Mouse (Mus musculus) hindbrain, embryonic 14.5 days (tissue): ENCODE measurements around the gene Arhgap31. TPM values are rescaled to one million over a fixed set of nuclear protein-coding genes. Genes with fewer than 3 reads are reported as not detected.

ENCODE experiments used
- ATAC-seq: fragments of 200-750 bp; cut with Nextera tagmentation; 2 replicates; pipeline ENCODE4 v1.8.0; 2017; ENCODE audit warnings: moderate number of reproducible peaks, mild to moderate bottlenecking, moderate TSS enrichment, moderate library complexity; ENCODE audit not compliant: low FRiP score
- DNase-seq: peaks from one replicate; pipeline ENCODE4 v3.0.0-alpha.2; 2015; ENCODE audit warnings: low spot score
- H3K27ac ChIP-seq: fragments of 300-500 bp; sonication (generic); 2 replicates; pipeline ENCODE4 v1.5.1; 2014; ENCODE audit warnings: mild to moderate bottlenecking, moderate library complexity
- H3K27me3 ChIP-seq: fragments of 300-500 bp; sonication (generic); 2 replicates; pipeline ENCODE4 v1.6.1; 2014; ENCODE audit warnings: mild to moderate bottlenecking, low read length, mixed read lengths; ENCODE audit not compliant: control insufficient read depth, insufficient read depth
- H3K36me3 ChIP-seq: fragments of 300-500 bp; sonication (generic); replicated peaks from 2 replicates; pipeline ENCODE4 v1.6.1; 2014; ENCODE audit not compliant: control insufficient read depth, insufficient read depth
- H3K4me1 ChIP-seq: fragments of 300-500 bp; sonication (generic); replicated peaks from 2 replicates; pipeline ENCODE4 v1.6.1; 2014; ENCODE audit warnings: antibody characterized with exemption, low read length, mixed read lengths; ENCODE audit not compliant: control insufficient read depth, insufficient read depth
- H3K4me2 ChIP-seq: fragments of 300-500 bp; sonication (generic); replicated peaks from 2 replicates; pipeline ENCODE4 v1.6.1; 2014; ENCODE audit warnings: mild to moderate bottlenecking, moderate library complexity
- H3K4me3 ChIP-seq: fragments of 300-500 bp; sonication (generic); replicated peaks from 2 replicates; pipeline ENCODE4 v1.5.1; 2014; ENCODE audit warnings: mild to moderate bottlenecking, low read length
- H3K9ac ChIP-seq: fragments of 300-500 bp; sonication (generic); 2 replicates; pipeline ENCODE4 v1.6.1; 2014
- H3K9me3 ChIP-seq: fragments of 300-500 bp; sonication (generic); 2 replicates; pipeline ENCODE4 v1.6.1; 2016; ENCODE audit warnings: low read length; ENCODE audit not compliant: control insufficient read depth
- WGBS: fragments of 180-500 bp; shearing (Covaris S2); extraction: QIAGEN DNeasy Blood & Tissue Kit; methylation state at CpG from one replicate; pipeline ENCODE4 v1.1.7; 2014; 5-methylcytosine and 5-hydroxymethylcytosine counted together
- polyA plus RNA-seq: library from polyadenylated mRNA; unstranded; fragments of >200 nt; fragmentation: Nextera tagmentation; extraction: Ambion mirVana; gene quantifications from 2 replicates; pipeline ENCODE4 v1.2.1, GENCODE M21; 2014

Gene Arhgap31
- polyA plus RNA-seq, 1 experiment from 2014 or later: 7.8 TPM

- 85% methylated on average over 5 of the region's 5 CpGs for WGBS
- ATAC-seq: no peak
These were observed 17.5 kb downstream of the Arhgap31 start for GRCm38 (mm10) chr16:38695557-38695956.

GRCm38 (mm10) chr16:38694906-38695540 lies 18.1 kb downstream of the Arhgap31 start:
- Histone ChIP-seq H3K4me3 (no peak overlapping the region), H3K9ac (no peak overlapping the region), H3K4me2 (no peak overlapping the region), H3K9me3 (no peaks in the 10 kb centered on the region), H3K36me3 (no peaks in the 10 kb centered on the region), H3K27ac (no peak overlapping the region), H3K27me3 (no peaks in the 10 kb centered on the region), H3K4me1 (no peaks in the 10 kb centered on the region)
- ATAC-seq (no peak), DNase-seq (no peak)
- 94% methylated on average over 6 of the region's 6 CpGs for WGBS

More at GRCm38 (mm10) chr16:38695557-38695956, 17.5 kb downstream of the Arhgap31 start:
- H3K4me1 ChIP-seq: no peaks in the 10 kb centered on the region
- H3K9me3 ChIP-seq: no peaks in the 10 kb centered on the region
- H3K27ac ChIP-seq: no peak overlapping the region
- H3K27me3 ChIP-seq: no peaks in the 10 kb centered on the region
- DNase-seq: no peak
- H3K4me2 ChIP-seq: no peak overlapping the region
- no peak overlapping the region for H3K9ac ChIP-seq
- H3K36me3 ChIP-seq: no peaks in the 10 kb centered on the region
- H3K4me3 ChIP-seq: no peak overlapping the region

GRCm38 (mm10) chr16:38690501-38690900 lies 22.6 kb downstream of the Arhgap31 start:
- DNase-seq: no peak
- ATAC-seq: no peak
- no peak overlapping the region for H3K4me3 ChIP-seq
- no peaks in the 10 kb centered on the region for H3K27me3 ChIP-seq
- no peak overlapping the region for H3K9ac ChIP-seq
- H3K27ac ChIP-seq: no peak overlapping the region
- H3K4me2 ChIP-seq: no peak overlapping the region
- H3K4me1 ChIP-seq: peaks cover 6% of the 10 kb centered on the region; the same call in 1 of the 2 replicates
- no peaks in the 10 kb centered on the region for H3K9me3 ChIP-seq
- H3K36me3 ChIP-seq: no peaks in the 10 kb centered on the region
- 83% methylated on average over 5 of the region's 5 CpGs for WGBS

- Histone ChIP-seq H3K4me2 (no peak overlapping the region), H3K9me3 (no peaks in the 10 kb centered on the region), H3K9ac (no peak overlapping the region), H3K27ac (no peak overlapping the region), H3K4me1 (peaks cover 6% of the 10 kb centered on the region; the same call in 1 of the 2 replicates), H3K4me3 (no peak overlapping the region), H3K36me3 (no peaks in the 10 kb centered on the region), H3K27me3 (no peaks in the 10 kb centered on the region)
- ATAC-seq (no peak), DNase-seq (no peak)
- 81% methylated on average over 10 of the region's 10 CpGs for WGBS
These were observed 23.3 kb downstream of the Arhgap31 start for GRCm38 (mm10) chr16:38689786-38690185.

GRCm38 (mm10) chr16:38688531-38689264 lies 24.4 kb downstream of the Arhgap31 start:
- H3K9me3 ChIP-seq: no peaks in the 10 kb centered on the region
- no peak overlapping the region for H3K4me2 ChIP-seq
- no peak for ATAC-seq
- no peak overlapping the region for H3K27ac ChIP-seq
- peaks cover 6% of the 10 kb centered on the region; the same call in 1 of the 2 replicates for H3K4me1 ChIP-seq
- no peaks in the 10 kb centered on the region for H3K36me3 ChIP-seq
- H3K9ac ChIP-seq: no peak overlapping the region
- H3K4me3 ChIP-seq: no peak overlapping the region
- 88% methylated on average over 12 of the region's 12 CpGs for WGBS
- no peak for DNase-seq
- H3K27me3 ChIP-seq: no peaks in the 10 kb centered on the region

- 68% methylated on average over 6 of the region's 6 CpGs for WGBS
- no peak for DNase-seq
- H3K27ac ChIP-seq: no peak overlapping the region
These were observed 25.4 kb downstream of the Arhgap31 start for GRCm38 (mm10) chr16:38687673-38688072.

GRCm38 (mm10) chr16:38683094-38683493 lies 30.0 kb downstream of the Arhgap31 start:
- no peak overlapping the region for H3K4me3 ChIP-seq
- 66% methylated on average over 7 of the region's 7 CpGs for WGBS
- no peak for DNase-seq
- no peak overlapping the region for H3K27ac ChIP-seq
- ATAC-seq: no peak
- H3K9me3 ChIP-seq: no peaks in the 10 kb centered on the region
- no peak overlapping the region for H3K9ac ChIP-seq
- H3K27me3 ChIP-seq: no peaks in the 10 kb centered on the region
- H3K4me2 ChIP-seq: no peak overlapping the region
- no peaks in the 10 kb centered on the region for H3K36me3 ChIP-seq
- peaks cover under 1% of the 10 kb centered on the region; the same call in 1 of the 2 replicates for H3K4me1 ChIP-seq

More at GRCm38 (mm10) chr16:38687673-38688072, 25.4 kb downstream of the Arhgap31 start:
- Histone ChIP-seq H3K36me3 (no peaks in the 10 kb centered on the region), H3K4me1 (peaks cover 6% of the 10 kb centered on the region; the same call in 1 of the 2 replicates), H3K4me3 (no peak overlapping the region), H3K4me2 (no peak overlapping the region), H3K9me3 (no peaks in the 10 kb centered on the region), H3K9ac (no peak overlapping the region), H3K27me3 (no peaks in the 10 kb centered on the region)
- ATAC-seq: no peak

- no peak overlapping the region for H3K27ac ChIP-seq
- no peak overlapping the region for H3K9ac ChIP-seq
- no peak overlapping the region for H3K4me2 ChIP-seq
- WGBS: 79% methylated on average over 2 of the region's 2 CpGs
- H3K4me3 ChIP-seq: no peak overlapping the region
- H3K9me3 ChIP-seq: no peaks in the 10 kb centered on the region
- H3K4me1 ChIP-seq: no peaks in the 10 kb centered on the region
- H3K27me3 ChIP-seq: no peaks in the 10 kb centered on the region
- DNase-seq (no peak), ATAC-seq (no peak)
- no peaks in the 10 kb centered on the region for H3K36me3 ChIP-seq
These were observed 31.8 kb downstream of the Arhgap31 start for GRCm38 (mm10) chr16:38681313-38681712.

GRCm38 (mm10) chr16:38679431-38680021 lies 33.5 kb downstream of the Arhgap31 start:
- Histone ChIP-seq H3K4me3 (no peak overlapping the region), H3K4me2 (no peak overlapping the region), H3K27ac (no peak overlapping the region), H3K36me3 (no peaks in the 10 kb centered on the region), H3K4me1 (no peaks in the 10 kb centered on the region), H3K27me3 (no peaks in the 10 kb centered on the region), H3K9me3 (no peaks in the 10 kb centered on the region), H3K9ac (no peak overlapping the region)
- no peak for DNase-seq
- 57% methylated on average over 12 of the region's 12 CpGs for WGBS
- no peak for ATAC-seq
